Mouse (Mus musculus) ovary, adult 18-20 months (tissue): Measurements from ENCODE around the gene Cap2.

ENCODE experiments used
- DNase-seq: peaks from one replicate; pipeline ENCODE4 v3.0.0; 2022; ENCODE audit warnings: low spot score, mixed read lengths

The Cap2 gene

GRCm38 (mm10) chr13:46695296-46695908 is 193.8 kb downstream of the Cap2 start:
- DNase-seq = no peak

GRCm38 (mm10) chr13:46695932-46696331 is 194.3 kb downstream of the Cap2 start:
- DNase-seq = no peak

- DNase-seq = no peak
These were observed 195.1 kb downstream of the Cap2 start for GRCm38 (mm10) chr13:46696788-46697187.

- no peak for DNase-seq
These were observed 197.7 kb downstream of the Cap2 start for GRCm38 (mm10) chr13:46699372-46699771.
